Mouse (Mus musculus) small intestine, adult 2 months (tissue): ENCODE results near the gene Nfkbiz.
"Not testable (repeated sequence)": the region's sequence is repeated elsewhere in the genome, so short reads cannot be mapped to it uniquely, and the experiment has no call there.

Experiments used
- CTCF ChIP-seq: fragments of 200-500 bp; IDR thresholded peaks from 2 replicates; pipeline ENCODE4 v1.5.1; 2012; ENCODE audit warnings: low read depth, mild to moderate bottlenecking, control low read depth, inconsistent platforms, low read length, moderate library complexity, mixed read lengths; ENCODE audit not compliant: insufficient replicate concordance, insufficient read length; ENCODE audit errors: extremely low read depth
- POLR2A ChIP-seq: fragments of 200-500 bp; IDR thresholded peaks from 2 replicates; pipeline ENCODE4 v1.6.1; 2012; ENCODE audit warnings: low read depth, mild to moderate bottlenecking, control low read depth, inconsistent platforms, low read length, moderate library complexity

- TF ChIP-seq CTCF, POLR2A: not testable (repeated sequence)
These were observed 20.7 kb upstream of the Nfkbiz start for GRCm38 (mm10) chr16:55859421-55859820.
